Mouse (Mus musculus): Measurements from ENCODE around the gene Farp2.
"Not testable (repeated sequence)": the region's sequence is repeated elsewhere in the genome, so short reads cannot be mapped to it uniquely, and the experiment has no call there.

Gene Farp2

DNA sequence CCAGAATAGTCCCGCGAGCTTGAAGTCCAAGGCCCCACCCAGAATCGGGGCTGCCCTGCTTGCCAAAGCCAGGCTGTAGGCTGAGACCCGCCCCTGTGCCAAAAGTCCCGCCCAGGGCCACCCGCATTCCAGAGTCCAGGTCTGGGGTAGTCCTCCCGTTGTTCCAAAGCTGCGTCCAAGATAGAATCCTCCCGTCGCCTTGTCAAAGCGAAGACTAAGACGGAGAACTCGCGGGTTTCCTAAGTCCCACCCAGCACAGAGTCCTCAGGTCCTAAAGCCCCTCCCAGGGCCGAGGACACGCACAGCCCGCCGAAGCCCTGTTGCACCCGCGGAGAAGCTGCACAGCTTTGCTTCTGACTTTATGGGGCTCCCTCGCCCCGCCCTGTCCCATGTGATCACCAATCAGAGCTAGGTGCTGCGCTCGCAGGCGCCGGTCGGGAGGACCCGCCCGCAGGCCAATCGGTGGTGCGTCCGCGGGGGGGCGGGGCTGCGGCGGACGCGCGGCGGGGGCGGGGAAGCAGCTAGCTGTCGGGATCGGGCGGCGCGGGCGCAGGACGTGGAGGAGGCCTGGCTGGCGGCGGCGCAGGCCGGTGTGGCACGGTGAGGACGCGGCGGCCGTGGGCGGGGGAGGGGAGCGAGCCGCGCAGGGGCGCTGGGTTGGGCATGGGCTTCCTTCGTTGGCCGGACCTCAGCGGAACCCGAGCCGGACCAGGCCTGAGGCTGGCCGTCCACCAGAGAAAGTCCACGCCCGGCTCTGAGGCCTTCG is at the start of gene Farp2:
Gene Farp2, plus strand, starts transcription at position 495 of the 766 bp plus-strand sequence.
- in situ Hi-C loops (cut with MboI, MseI) = loop anchor here (10.0 to 25.0 kb wide), 2 partner anchors 337 to 874 kb away; partner anchors contain the start of genes Cops9 (in 1 of the 2) and Otos (in 1 of the 2)

GRCm38 (mm10) chr1:93465066-93465465 is 46.8 kb upstream of the Farp2 start:
- in situ Hi-C loops (cut with MboI, MseI) = loop anchor here in 1 of 2 experiments (10.0 kb wide), 1 partner anchor 800 kb away; no protein-coding TSS in a partner anchor

GRCm38 (mm10) chr1:93465746-93466145 is 46.1 kb upstream of the Farp2 start:
- in situ Hi-C loops (cut with MboI, MseI) = loop anchor here in 1 of 2 experiments (10.0 kb wide), 1 partner anchor 801 kb away; no protein-coding TSS in a partner anchor

DNA sequence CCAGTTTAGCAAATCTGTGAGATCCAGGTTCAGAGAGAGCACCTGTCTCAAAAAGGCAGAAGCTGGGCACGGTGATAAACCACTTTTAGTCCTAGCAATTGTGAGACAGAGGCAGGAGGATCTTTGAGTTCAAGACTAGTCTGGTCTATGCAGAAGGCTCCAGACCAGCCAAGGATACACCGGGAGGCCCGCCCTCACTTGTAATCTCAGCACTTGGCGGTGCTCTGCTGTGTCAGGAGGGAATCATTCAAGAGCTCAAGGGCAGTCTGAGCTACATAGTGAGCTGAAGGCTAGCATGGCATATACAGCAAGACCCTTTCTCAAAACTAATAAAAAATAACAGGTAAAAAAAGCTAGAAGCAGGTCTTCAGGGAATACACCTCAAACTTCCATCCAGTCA is 43.3 kb upstream of the Farp2 start:
- in situ Hi-C loops (cut with MboI, MseI) = loop anchor here in 1 of 2 experiments (10.0 kb wide), 1 partner anchor 804 kb away; no protein-coding TSS in a partner anchor

DNA sequence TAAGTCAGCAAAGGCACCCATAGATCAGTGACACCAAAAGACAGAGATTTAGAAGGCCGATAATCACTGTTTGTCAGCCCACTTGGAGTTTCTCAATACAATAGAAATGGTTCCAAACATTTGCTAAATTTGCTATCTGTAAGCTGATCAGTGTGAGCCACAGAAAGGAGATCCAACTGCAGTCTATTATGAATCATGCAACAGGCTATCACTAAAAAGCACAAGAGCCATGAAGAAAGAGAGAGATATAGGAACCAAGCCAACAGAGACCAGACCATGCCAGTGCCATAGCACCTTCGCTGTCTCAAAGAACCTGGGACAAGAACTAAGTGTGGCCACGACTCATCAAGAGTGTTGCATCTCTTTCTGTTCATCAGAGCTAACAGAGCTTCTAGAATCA is 36.2 kb upstream of the Farp2 start:
- in situ Hi-C loops (cut with MboI, MseI) = no loop called here

DNA sequence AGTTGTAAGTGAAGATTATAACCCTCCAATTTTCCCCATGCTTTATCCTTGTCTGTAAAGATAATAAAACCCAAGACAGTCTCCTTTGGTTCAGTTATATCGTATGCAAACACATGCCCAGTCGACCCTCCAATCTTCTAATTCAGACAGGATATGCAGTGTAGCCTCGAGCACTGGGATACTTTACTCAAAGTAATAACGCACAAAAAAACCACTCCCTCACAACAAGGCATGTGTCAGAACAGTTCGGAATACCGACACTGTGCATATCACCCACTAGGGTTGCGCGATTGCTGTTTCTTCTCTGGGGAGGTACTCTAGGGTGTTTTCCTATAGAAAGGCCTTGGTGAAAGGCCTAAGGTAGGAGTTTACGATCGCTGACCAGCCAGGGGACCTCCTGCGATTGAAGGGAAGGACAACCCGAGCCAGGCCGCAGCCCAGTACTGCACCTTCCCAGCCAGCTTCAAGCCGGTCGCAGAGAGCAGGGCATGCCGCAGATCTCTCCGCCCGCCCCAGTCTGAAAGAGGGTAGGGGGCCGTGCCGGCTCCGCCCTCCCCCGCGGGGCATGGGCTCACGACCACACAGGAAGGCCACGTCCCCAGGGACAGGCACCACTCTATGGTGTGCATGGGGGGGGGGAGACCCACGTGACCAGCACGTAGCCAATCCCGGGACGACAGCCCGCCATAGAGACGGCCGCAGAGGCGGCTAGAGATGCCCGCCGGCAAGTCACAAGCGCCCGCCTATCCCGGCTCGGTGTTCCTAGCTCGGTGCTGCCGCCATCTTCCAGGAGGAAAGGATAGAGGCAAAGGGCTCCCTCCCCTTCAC is 33.9 kb upstream of the Farp2 start:
- in situ Hi-C loops (cut with MboI, MseI) = no loop called here

- in situ Hi-C loops (cut with MboI, MseI) = no loop called here
These were observed 33.0 kb upstream of the Farp2 start, which contains the start of gene Hdlbp for GRCm38 (mm10) chr1:93478586-93479475. Gene Hdlbp, minus strand, starts transcription at chr1:93478815.

DNA sequence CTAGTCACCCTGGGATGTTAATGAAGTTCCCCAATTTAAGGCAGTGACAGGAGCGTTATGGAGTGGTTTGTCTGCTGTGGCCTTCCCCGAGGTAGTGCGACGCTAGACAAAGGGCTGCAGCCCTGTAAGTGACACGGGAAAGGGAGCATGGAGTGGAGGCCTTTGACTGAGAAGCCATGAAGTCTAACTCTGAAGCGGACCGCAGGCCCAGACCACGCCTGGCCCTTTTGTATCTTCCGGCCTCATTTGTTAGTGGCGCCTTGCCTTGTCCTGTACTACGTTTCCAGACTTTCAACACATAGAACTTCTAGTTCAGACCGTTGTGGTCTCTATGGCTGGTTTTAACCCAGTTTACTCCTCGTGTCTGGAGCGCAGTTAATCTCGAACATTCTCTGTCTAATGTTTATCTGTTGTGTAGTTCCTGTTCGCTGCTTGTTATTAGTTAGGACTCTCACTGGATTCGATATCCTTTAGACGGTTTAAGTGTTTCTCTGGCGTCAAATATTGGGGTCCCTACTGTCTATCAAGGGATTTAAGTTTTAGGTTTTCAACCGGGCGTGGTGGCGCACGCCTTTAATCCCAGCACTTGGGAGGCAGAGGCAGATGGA is 32.3 kb upstream of the Farp2 start:
- in situ Hi-C loops (cut with MboI, MseI) = no loop called here

DNA sequence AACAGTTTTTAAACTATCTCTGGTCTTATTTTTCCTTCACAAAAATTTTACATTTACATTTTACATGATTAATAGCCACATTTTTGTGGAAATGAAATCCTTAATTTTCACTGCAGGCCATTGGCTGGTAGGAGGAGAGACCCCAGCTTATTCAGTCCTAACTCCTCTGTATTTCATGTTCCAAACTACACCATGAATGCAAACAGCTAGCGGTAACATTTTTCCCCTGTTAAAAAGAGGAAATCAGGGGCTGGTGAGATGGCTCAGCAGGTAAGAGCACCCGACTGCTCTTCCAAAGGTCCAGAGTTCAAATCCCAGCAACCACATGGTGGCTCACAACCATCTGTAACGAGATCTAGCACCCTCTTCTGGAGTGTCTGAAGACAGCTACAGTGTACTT is 25.6 kb upstream of the Farp2 start:
- in situ Hi-C loops (cut with MboI, MseI) = not testable (repeated sequence)

DNA sequence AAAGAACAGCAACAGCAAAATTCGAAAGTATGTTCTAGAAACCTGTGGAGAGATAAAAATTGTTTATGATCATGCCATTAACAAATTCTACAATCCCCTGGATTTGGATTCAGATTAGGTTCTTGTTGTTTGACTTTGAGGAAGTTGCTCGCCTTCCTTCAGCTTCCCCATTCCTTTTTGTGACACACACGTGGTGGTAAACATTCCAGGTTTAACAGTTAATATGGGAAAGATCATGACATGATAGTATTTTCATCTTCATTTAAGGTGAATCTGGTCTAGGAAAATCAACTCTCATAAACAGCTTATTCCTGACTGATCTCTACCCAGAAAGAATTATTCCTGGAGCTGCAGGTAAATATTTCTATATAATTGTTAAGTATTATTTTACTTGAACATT is 16.6 kb upstream of the Farp2 start:
- in situ Hi-C loops (cut with MboI, MseI) = loop anchor here in 1 of 2 experiments (5.0 kb wide), 1 partner anchor 68 kb away; no protein-coding TSS in a partner anchor

GRCm38 (mm10) chr1:93506944-93507676 is 4.8 kb upstream of the Farp2 start:
- in situ Hi-C loops (cut with MboI, MseI) = loop anchor here (5.0 to 25.0 kb wide), 2 partner anchors 65 to 870 kb away; partner anchors contain the start of genes Cops9 (in 1 of the 2) and Otos (in 1 of the 2)

GRCm38 (mm10) chr1:93508576-93508975 is 3.3 kb upstream of the Farp2 start:
- in situ Hi-C loops (cut with MboI, MseI) = loop anchor here (5.0 to 25.0 kb wide), 2 partner anchors 66 to 871 kb away; partner anchors contain the start of genes Cops9 (in 1 of the 2) and Otos (in 1 of the 2)

GRCm38 (mm10) chr1:93512351-93512690 is 442 bp downstream of the Farp2 start:
- in situ Hi-C loops (cut with MboI, MseI) = loop anchor here (10.0 to 25.0 kb wide), 2 partner anchors 338 to 875 kb away; partner anchors contain the start of genes Cops9 (in 1 of the 2) and Otos (in 1 of the 2)

DNA sequence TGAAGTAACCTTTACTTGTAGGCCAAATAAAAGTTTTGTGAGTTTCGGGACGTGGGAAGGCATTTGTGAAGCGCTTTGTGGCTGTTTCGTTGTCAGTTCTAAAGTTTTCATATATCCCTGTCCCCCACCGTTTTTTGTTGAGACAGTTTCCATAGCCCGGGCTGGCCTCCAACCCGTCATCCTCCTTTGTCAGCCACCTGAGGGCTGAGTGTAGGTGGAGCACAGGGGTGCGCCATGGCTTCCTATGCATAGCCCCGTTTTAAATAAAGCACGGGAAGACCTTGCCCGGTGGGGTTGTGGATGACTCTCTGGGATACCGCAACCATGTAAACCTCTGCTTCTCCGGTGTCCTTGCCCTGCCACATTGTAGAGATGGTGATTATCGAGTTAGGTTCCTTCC is 1.3 kb downstream of the Farp2 start:
- in situ Hi-C loops (cut with MboI, MseI) = loop anchor here (10.0 to 25.0 kb wide), 2 partner anchors 338 to 876 kb away; partner anchors contain the start of genes Cops9 (in 1 of the 2) and Otos (in 1 of the 2)

- in situ Hi-C loops (cut with MboI, MseI) = loop anchor here in 1 of 2 experiments (25.0 kb wide), 1 partner anchor 884 kb away; the partner anchor contains the start of genes Cops9 and Otos
These were observed 9.6 kb downstream of the Farp2 start for GRCm38 (mm10) chr1:93521491-93521890.

DNA sequence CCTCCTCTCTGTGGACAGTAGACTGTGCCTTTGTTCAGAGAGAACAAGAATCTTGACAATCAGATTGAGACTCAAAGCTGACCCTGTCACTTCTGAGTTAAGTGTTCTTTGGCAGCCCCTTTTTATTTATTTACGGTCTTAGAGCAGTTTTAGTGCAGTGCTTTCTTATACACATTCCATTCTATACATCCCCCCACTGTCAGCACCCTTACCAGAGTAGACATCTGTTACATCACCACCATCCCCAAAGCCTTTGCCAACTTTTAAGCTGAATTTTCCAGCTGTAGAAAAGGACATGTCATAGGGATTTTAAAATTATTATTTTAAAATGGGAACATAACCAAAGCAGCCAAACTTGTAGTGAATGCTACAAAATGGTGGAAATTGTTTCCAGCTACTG is 10.4 kb downstream of the Farp2 start:
- in situ Hi-C loops (cut with MboI, MseI) = loop anchor here in 1 of 2 experiments (25.0 kb wide), 1 partner anchor 885 kb away; the partner anchor contains the start of genes Cops9 and Otos

DNA sequence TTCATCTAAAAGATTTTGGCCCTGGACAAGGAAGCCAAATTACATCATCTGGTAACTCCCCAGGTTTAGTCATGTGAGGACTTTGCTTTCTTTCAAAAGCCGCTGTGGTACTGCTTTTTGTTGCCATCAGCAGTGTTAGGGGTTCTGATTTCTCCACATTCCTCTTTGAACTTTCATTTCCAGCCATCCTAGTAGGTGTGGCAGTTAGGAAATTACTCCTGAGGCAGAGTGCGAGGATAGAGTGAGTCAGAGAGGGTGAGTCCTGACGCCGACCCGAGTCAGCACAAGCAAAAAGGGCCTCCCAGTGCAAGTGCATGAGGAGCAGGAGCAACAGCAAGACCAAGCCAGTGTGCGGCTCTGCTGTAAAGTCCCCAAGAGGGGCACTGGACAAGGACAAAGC is 17.9 kb downstream of the Farp2 start:
- in situ Hi-C loops (cut with MboI, MseI) = loop anchor here in 1 of 2 experiments (25.0 kb wide), 1 partner anchor 532 kb away; the partner anchor contains the start of gene Pdcd1

DNA sequence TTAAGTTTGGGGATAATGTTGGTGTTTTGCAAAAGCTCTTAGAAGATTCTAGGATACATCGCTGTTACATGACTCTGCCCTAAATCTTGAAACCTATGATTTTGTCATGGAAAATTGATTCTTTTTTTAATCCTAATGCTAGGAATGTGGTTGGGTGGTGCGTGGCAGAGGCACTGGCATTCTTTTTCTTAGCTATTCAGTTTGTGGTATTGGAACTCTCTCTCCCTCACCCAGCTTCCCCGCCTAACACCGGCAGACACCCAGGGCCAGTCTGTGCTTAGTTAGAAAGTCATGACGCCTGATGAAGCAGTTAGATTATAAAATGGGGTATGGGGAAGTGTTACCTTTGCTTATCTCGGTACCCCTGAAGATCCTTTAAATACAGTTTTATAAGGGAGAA is 25.3 kb downstream of the Farp2 start:
- in situ Hi-C loops (cut with MboI, MseI) = loop anchor here in 1 of 2 experiments (25.0 kb wide), 1 partner anchor 525 kb away; the partner anchor contains the start of gene Pdcd1

GRCm38 (mm10) chr1:93543196-93543595 is 31.3 kb downstream of the Farp2 start:
- in situ Hi-C loops (cut with MboI, MseI) = loop anchor here in 1 of 2 experiments (25.0 kb wide), 1 partner anchor 519 kb away; the partner anchor contains the start of gene Pdcd1

Measured in T-helper 17 cell (primary cell).